Mouse (Mus musculus) adipocyte (in vitro differentiated cells): ENCODE results near the gene Evx2.

ENCODE experiments used
- DNase-seq: peaks from one replicate; pipeline ENCODE4 v3.0.0-alpha.2; 2016; ENCODE audit warnings: low spot score

The Evx2 gene

DNA sequence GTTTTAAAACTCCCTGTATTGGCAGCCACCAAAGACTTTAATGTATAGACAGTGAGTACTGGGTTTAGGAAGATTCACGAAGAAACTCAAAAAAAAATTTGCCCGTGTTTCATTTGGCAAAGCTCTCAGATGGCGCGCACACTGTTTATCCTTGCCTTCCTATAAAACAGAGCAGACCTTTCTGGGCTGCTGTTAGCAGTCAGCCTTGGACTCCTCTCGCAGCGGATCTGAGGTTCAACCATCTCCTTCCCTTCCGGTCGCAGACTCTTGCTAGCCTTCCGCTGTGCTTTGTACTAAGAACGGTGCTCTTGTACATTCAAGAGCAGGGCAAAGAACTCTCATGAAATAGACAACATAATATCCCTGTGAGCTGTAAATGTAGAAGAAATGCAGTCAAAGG lies 39.0 kb downstream of the Evx2 start:
- no peak for DNase-seq

DNA sequence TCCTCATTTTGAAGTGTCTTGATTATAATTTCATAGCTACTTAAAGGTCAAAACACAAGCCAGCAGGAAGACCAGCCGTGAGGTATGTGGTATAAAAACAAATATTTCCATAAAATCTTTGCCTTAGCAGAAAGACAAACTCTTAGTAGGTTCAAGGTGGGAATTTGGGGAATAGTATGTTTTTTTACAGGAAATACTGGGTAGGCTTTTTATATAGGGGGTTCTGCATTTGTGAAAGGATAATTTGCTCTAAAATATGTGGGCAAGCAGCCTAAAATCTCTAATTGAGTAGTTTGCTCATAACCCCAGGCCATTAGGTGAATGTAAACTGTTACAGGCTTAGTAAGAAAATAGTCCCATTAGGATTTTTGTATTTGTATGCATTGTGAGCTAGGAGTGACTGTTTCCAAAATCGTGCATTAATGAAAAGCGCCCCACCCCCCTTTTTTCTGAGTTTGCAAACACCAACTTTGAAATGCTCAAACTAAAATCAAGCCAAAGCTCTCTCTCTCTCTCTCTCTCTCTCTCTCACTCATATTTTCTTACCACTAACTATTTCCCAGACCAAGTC lies 39.6 kb downstream of the Evx2 start:
- DNase-seq: no peak

DNA sequence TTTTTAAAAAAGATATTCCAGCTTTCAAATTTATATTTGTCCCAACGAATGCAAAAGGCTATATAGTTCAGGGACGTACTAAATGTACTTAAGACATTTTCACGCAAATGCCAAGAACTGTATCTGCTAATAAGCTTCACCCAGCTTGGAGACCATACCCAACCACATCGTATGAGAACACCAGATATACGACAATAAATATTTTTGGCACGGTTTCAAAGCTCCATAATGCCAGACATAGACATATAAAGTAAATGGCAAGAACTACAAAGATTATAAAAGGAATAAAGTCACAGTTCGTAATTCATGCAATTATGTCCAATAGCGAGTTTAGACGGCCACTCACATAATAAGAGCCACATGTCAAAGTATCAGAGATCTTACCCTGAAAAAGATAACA lies 41.7 kb downstream of the Evx2 start:
- no peak for DNase-seq

DNA sequence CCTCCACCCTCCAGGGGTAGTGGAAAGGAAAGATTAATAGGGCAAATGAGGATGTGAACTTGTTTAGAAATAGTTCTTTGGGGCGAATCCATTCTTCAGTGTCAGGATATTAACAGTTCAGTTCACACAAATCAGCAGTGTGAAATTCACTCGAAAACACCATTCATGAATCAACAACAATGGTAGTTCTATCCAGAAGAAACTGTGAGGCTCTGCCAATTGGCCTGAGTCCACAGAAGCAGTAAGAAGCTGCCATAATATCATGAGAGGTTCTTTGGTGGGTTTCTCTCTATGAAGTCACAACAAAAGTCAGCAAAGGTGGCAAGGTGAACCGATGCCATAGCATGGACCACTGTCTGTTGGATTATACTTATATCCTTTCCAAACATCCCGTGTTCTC lies 48.0 kb downstream of the Evx2 start:
- no peak for DNase-seq

DNA sequence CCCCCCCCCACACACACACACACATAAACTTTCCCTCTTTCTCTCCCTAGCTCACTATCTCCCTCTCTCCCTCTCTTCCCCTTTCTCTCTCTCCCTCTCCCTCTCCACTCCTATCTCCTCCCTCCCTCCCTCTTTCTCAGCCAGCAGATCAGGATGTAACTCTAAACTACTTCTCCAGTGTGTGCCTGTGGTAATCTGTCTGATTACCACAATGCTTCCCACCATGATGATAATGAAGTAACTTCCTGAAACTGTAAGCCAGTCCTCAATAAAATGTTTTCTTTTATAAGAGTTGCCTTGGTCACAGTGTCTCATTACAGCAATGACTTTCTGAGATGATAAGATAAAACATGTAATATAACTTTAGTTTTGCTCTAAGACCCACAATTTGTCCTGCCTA lies 50.0 kb downstream of the Evx2 start:
- no peak for DNase-seq

DNA sequence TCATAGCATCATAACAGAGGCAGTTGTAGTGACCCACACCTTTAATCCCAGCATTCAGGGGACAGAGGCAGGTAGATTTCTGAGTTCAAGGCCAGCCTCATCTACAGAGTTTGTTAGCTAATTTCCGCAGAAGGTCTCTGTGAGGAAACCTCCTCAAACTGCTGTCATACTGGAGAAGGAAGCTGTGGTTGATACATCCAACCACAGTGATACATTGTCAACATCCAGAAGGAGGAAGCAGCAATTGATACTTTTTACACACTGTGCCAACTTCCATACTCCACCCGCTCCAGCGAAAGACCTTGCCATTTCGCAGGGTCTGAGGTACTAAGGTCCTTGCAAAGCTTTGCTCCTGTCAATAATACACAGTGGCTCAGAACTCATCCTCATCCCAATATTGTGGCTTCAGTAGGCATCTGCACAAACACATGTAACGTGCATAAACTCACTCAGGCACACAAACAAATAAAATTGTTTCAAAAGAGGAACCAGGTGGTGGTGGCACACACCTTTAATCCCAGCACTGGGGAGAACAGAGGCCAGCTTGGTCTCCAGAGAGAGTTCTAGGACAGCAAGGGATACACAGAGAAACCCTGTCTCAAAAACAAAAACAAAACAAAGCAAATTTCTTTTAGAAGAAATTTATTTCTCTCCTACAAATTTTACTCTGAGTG lies 53.1 kb downstream of the Evx2 start:
- DNase-seq: no peak

DNA sequence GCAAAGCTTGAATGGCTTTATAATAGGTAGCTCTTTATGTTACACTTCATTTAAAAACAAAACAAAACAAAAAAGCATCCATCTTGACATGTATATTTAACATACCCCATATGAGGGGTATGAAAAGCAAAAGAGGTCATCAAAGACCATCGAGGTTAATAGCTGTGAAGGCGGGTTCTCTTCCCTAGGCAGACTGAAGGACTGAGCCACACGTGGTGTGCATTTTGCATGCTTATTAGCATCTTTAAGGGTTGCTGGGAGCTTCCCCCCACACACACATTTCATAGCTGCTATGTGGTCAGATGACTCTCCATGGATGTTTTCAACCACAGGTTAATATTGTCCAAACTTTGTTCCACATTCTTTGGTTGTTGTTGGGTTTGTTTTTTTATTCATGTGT lies 55.3 kb downstream of the Evx2 start:
- DNase-seq: no peak
